ENCODE assay signal across 7 mouse cellular contexts in genomic region chr16:78375222-78375621, GRCm38 (mm10). TPM values are rescaled to one million over a fixed set of nuclear protein-coding genes. Genes with fewer than 3 reads are reported as not detected.
DNase-seq lines count a peak whose midpoint lies in the region; ATAC-seq lines count a peak whose summit lies in the region.

No protein-coding gene starts in this region.

- 58% methylated on average over 10 of the region's 10 CpGs for WGBS in embryonic facial prominence, embryonic 11.5 days
- 54% methylated on average over 10 of the region's 10 CpGs for WGBS in hindbrain, embryonic 14.5 days

- no peaks in the 10 kb centered on the region for H3K9me3 ChIP-seq in embryonic facial prominence, embryonic 11.5 days (replicated peaks; ENCODE audit: control insufficient read depth, low read length)
- no peaks in the 10 kb centered on the region for H3K9me3 ChIP-seq in hindbrain, embryonic 14.5 days (ENCODE audit: control insufficient read depth, low read length)

- DNase-seq in 3T3-L1 (ENCODE audit: low read depth, low spot score): peak; percentile 32
- peak; percentile 41 for DNase-seq in embryonic facial prominence, embryonic 11.5 days (ENCODE audit: low spot score)
- no peak for DNase-seq in hindbrain, embryonic 14.5 days (ENCODE audit: low spot score)
- DNase-seq in lung, postnatal 36 days: peak; percentile 26
- DNase-seq in spleen, postnatal 36 days (ENCODE audit: low spot score in 2 of 2): peak; percentile 3 to 19
- no peak for DNase-seq in cerebellum, adult 11 months

- peak; percentile 49 for ATAC-seq in CD4-positive, CD25-positive, alpha-beta regulatory T cell, adult 4 months
- no peak for ATAC-seq in embryonic facial prominence, embryonic 11.5 days (replicated peaks; ENCODE audit: insufficient number of reproducible peaks, low FRiP score, low TSS enrichment, low read depth)
- ATAC-seq in hindbrain, embryonic 14.5 days (ENCODE audit: low FRiP score): no peak

- H3K36me3 ChIP-seq in embryonic facial prominence, embryonic 11.5 days (replicated peaks; ENCODE audit: control insufficient read depth, insufficient read depth, low read depth, low read length): no peaks in the 10 kb centered on the region
- peaks cover 6% of the 10 kb centered on the region for H3K36me3 ChIP-seq in hindbrain, embryonic 14.5 days (replicated peaks; ENCODE audit: control insufficient read depth, insufficient read depth)

- peak overlapping the region; percentile 46 for H3K4me2 ChIP-seq in embryonic facial prominence, embryonic 11.5 days (ENCODE audit: low read depth, low read length)
- peak overlapping the region; percentile 71 for H3K4me2 ChIP-seq in hindbrain, embryonic 14.5 days (replicated peaks)

- H3K4me1 ChIP-seq in embryonic facial prominence, embryonic 11.5 days (ENCODE audit: control insufficient read depth, insufficient read depth, low read length): no peaks in the 10 kb centered on the region
- peaks cover 11% of the 10 kb centered on the region; the same call in 1 of the 2 replicates for H3K4me1 ChIP-seq in hindbrain, embryonic 14.5 days (replicated peaks; ENCODE audit: control insufficient read depth, insufficient read depth, low read length)

- no peak overlapping the region for H3K27ac ChIP-seq in embryonic facial prominence, embryonic 11.5 days (replicated peaks; ENCODE audit: low read depth, low read length)
- no peak overlapping the region for H3K27ac ChIP-seq in hindbrain, embryonic 14.5 days

- no peaks in the 10 kb centered on the region for H3K27me3 ChIP-seq in embryonic facial prominence, embryonic 11.5 days (ENCODE audit: control insufficient read depth, insufficient read depth, low read length)
- H3K27me3 ChIP-seq in hindbrain, embryonic 14.5 days (ENCODE audit: control insufficient read depth, insufficient read depth, low read length): no peaks in the 10 kb centered on the region

- no peak overlapping the region for H3K9ac ChIP-seq in embryonic facial prominence, embryonic 11.5 days (replicated peaks; ENCODE audit: low read length)
- no peak overlapping the region for H3K9ac ChIP-seq in hindbrain, embryonic 14.5 days

- H3K4me3 ChIP-seq in embryonic facial prominence, embryonic 11.5 days (ENCODE audit: low read depth, low read length): peak overlapping the region; percentile 88
- H3K4me3 ChIP-seq in hindbrain, embryonic 14.5 days (replicated peaks; ENCODE audit: low read length): peak overlapping the region; percentile 91

RNA-seq across cellular contexts. Expression of gene Btg3, which starts 1.8 kb away (rescaled TPM):
- polyA plus RNA-seq in CD4-positive, CD25-positive, alpha-beta regulatory T cell, adult 4 months (2017; shearing (Covaris generic)): 1 to 10 TPM; 5.4 to 9.8 TPM
- polyA plus RNA-seq in embryonic facial prominence, embryonic 11.5 days (2014; fragmentation: Nextera tagmentation; extraction: Ambion mirVana): 37.1 and 43.9 TPM in 2 replicates
- polyA plus RNA-seq in hindbrain, embryonic 14.5 days (2014; fragmentation: Nextera tagmentation; extraction: Ambion mirVana): 20.2 and 20.4 TPM in 2 replicates

Comparison
In these comparisons a context has a peak if more than half of its experiments do, and no peak if none do; other contexts are left out.
1. DNase-seq: peak in 3T3-L1 (single experiment), embryonic facial prominence, embryonic 11.5 days (single experiment), lung, postnatal 36 days (single experiment) and spleen, postnatal 36 days (2 of 2); none in hindbrain, embryonic 14.5 days (single experiment) and cerebellum, adult 11 months (single experiment).